Mouse (Mus musculus) heart, postnatal 14 days (tissue): ENCODE results near the gene Ap1b1. TPM values are rescaled to one million over a fixed set of nuclear protein-coding genes. Genes with fewer than 3 reads are reported as not detected.

Experiments
- DNase-seq, 2 experiments: peaks; one replicate each; pipeline ENCODE4 v3.0.0; 2021 to 2022
- intact Hi-C: fragments of 180-260 bp; cut with DNase I; formaldehyde crosslinking; loops from one replicate; pipeline ENCODE4 v1.15.1; 2025
- total RNA-seq, 2 experiments: library from RNA; stranded (reverse); gene quantifications; 2 replicates each; pipeline ENCODE4 v1.2.3; 2021

The Ap1b1 gene
- total RNA-seq, 2 experiments from 2014 or later, result 48.9 to 51.7 TPM

DNA sequence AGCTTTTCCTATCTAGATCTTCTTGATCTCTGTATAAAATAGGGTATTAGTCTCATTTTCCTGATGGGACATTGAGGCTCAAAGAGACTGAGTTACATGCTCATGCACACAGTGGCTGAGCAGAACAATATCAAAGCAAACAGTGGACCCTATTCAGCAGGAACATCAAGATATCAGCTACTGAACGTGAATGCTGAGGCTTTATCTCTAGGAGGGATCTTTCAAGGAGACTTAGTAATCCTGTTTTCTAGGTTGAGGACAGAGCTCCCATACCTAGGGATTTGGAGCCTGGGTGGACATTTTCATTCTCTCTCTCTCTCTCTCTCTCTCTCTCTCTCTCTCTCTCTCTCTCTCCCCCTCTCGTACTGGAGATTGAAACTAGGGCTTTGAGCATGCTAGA, 3.1 kb upstream of the Ap1b1 start:
- no peak for DNase-seq
- intact Hi-C loops, result no loop called here

DNA sequence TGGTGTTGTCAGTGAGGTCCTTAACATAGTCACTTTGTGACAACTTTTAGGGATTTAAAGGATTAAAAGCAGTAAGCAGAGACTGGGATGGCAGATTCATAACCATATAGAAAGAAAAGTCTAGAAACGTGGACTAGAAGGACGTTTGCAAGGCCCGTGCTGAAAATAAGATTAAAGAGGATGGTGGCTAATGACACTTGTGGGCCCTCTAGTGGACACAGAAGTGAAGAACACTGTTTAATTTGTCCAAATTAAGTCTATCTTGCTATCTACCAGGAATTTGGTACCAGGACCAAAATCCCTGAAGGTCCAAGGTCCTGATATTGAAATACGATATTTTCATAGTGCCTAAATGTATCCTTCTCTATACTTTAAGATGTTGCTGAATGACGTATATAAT, 2.4 kb upstream of the Ap1b1 start:
- intact Hi-C loops, result loop anchor here (2.0 kb wide), 1 partner anchor 67 kb away; no protein-coding TSS in a partner anchor
- DNase-seq, result peak in 1 of 2 experiments; percentile 34

DNA sequence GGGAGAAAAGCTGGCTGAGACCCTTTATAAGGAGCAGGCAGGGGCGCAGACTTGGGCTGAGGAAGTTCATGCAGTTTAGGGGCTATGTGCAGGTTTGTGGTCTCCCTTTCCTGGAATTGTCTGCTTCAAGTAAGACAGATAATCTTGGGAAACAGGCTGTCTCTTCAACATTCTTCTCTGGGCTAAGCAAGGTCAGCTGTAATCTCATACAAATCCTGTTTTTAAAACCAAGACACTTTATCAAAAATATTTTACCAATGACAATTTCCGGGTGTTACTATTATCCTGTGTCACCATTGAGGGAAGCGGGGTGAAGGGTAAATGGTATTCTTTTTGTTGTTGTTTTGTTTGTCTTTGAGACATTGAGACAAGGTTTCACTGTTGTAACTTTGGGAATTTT, 1.8 kb upstream of the Ap1b1 start:
- intact Hi-C loops, result loop anchor here (2.0 kb wide), 1 partner anchor 68 kb away; no protein-coding TSS in a partner anchor
- DNase-seq, result no peak

DNA sequence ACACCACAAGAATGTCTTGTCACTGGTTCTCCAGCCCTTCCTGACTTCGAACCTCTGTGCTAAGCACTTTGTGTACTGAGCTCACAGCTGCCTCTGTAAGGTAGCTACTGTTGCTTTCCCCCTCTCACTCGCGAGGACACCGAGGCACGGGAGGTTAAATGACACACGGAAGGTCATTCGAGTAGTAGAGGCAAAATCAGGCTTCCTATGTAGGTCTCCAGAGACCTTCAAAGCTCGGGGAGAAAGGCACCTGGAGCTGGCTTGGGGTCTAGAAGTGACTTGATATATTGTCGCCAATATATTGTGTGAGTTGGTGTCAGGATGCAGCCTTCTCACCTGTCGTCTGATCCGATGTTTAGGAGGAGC, 846 bp downstream of the Ap1b1 start:
- no peak for DNase-seq
- intact Hi-C loops, result no loop called here

DNA sequence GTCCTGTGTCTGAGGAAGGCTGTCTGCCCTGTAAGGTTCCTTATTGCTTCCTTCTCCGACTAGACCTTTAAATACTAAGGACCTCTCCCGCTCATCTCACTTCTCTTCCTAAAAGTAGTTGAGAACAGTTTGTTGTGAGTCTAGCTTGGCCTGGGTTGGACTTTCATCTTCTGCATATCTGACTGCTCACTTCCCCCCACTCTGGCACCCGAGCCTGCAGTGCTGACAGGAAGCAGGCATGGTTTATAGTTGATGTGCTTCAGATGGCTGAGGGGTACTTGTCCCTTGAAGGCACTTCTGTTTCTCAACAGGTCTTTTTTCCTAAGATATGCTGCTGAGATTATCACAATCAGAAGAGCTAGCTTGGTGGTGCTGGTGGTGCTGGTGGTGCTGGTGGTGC, 2.6 kb downstream of the Ap1b1 start:
- DNase-seq, result no peak
- intact Hi-C loops, result no loop called here

GRCm38 (mm10) chr11:4992471-4992870, 5.8 kb downstream of the Ap1b1 start:
- DNase-seq, result no peak
- intact Hi-C loops, result no loop called here

- intact Hi-C loops, result no loop called here
These were observed 9.1 kb downstream of the Ap1b1 start for GRCm38 (mm10) chr11:4995676-4996075.

DNA sequence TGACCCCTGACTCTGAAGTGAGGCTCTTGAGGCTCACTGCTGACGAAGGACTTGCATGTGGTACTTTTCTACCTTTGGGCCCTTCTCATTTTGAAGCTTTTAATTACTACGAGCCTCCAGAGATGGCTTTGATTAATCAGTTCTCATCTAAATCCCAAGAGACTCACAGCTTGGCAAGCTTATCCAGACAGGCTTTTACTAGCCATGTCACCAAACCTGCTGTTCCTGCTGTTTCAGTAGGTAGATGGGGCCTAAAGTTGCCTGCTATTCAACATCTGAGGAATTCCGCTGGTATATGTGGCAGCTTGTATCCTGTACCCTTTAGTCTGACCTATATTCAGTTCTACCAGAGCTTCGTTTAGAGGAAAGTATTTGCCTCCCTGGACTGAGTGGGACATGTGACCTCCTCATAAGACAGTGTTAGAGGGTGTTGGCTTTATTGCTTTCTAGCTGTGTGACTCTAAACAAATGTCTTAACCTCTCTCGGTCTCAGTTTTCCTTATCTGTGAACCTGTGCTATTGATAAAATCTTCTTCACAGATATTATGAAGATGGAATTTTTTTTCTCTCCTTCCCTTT, 10.1 kb downstream of the Ap1b1 start:
- DNase-seq, result no peak
- intact Hi-C loops, result no loop called here

More at GRCm38 (mm10) chr11:4995676-4996075, 9.1 kb downstream of the Ap1b1 start:
- DNase-seq, result no peak

DNA sequence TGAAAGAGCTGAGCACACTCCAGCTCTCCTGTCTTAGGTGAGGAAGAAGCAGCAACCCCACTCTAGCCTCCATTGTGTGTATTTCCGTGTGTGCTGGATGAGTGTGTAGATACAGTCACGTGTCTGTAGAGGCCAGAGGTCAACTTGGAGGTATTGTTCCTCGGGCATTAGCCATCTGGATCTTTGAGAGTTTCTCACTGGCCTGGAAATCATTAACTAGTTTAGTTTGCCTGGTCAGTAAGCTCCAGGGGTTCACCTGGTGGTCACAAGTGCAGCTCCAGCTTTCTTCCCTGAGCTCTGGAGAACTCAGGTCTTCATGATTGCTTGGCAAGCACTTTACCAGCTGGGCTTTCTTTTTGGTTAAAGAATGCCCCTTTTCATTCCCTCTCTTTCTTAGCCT, 11.7 kb downstream of the Ap1b1 start:
- DNase-seq, result no peak
- intact Hi-C loops, result no loop called here

GRCm38 (mm10) chr11:4998762-4999161, 12.1 kb downstream of the Ap1b1 start:
- DNase-seq, result no peak
- intact Hi-C loops, result no loop called here

GRCm38 (mm10) chr11:5000241-5000640, 13.6 kb downstream of the Ap1b1 start:
- intact Hi-C loops, result no loop called here
- no peak for DNase-seq

DNA sequence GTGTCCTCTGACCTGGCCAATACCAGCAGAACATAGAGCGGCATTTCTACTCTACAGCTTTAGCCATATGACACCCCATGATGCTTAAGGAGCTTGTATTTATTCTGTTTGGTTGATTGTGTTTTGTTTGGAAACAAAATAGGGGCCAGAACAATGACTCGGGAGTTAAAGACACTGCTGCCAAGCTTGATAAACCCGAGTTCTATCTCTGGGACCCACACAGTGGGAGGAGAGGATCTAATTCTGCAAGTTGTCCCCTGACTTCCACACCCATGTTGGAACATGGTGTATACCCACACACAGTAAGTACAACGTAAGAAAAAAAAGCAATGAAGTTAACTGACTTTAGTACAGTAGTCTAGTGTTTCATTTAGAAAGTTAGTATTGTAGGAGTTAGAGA, 16.2 kb downstream of the Ap1b1 start:
- intact Hi-C loops, result no loop called here
- no peak for DNase-seq

GRCm38 (mm10) chr11:5005528-5005927, 18.9 kb downstream of the Ap1b1 start:
- no peak for DNase-seq
- intact Hi-C loops, result no loop called here

DNA sequence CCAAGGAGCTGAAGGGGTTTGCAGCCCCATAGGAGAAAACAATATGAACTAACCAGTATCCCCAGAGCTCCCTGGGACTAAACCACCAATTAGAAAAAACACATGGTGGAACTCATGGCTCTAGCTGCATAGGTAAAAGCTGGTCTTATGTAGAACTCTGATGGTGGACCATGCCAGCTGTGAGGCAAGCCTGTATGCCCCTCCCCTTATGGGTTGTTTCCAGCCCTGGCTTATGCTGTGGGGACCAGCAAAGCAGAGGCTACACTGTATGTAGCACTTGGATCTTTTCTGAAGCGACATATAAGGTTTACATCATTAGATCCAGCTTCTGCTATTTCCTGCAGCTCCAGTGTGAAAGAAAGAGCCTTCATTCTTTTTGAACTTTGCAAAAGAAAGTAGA, 20.6 kb downstream of the Ap1b1 start:
- DNase-seq, result peak in 1 of 2 experiments; percentile 34
- intact Hi-C loops, result no loop called here

DNA sequence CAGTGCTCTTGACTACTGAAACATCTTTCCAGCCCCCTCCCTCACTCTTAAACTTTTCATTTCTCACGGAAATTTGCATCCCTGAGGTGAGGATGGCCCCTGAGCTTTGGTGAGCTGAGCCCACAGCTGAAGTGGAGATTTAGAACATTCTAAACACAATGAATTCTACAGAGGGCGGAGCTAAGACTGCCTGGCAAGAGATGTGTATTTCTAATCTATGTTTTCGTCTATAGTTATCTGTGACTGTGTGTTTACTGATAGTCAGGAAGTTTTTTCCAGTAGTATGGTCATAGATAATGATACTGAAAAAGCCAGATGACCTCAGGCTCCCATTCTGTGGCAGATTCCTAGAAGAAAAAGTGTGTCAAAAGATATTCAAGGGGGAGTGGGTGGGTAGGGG, 22.2 kb downstream of the Ap1b1 start:
- intact Hi-C loops, result no loop called here
- no peak for DNase-seq

DNA sequence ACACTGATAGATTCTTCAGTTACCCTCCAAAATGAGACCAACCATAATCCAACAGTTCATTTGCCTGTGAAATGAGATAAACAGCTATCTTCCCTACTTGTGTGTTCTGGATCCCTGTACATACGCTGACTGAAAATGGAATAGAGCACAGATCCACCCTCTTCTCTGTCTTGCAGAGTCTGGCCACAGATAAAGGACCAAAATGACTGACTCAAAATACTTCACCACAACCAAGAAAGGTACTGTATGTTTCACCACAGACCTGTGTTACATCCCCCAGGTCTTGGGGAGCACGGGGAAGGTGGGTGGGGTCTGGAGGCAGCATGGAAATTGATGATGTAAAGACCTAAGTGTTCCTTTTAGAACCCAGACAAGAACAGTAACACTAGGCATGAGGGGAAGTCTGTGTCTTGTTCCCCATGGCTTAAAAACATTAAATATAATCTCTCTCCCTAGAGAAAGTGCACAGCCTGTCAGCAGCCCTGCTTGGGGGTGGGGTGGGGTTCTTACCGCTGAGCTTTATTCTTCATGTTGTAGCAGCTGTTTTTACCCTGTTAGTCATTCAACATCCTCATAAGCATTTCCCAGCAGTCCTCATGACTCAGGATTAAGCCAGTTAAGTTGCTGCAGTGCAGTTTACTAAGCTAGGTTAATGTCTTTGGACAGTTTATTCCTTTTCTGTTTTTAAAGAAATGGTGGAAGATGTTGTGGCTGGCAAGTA, 22.9 kb downstream of the Ap1b1 start:
- DNase-seq, result no peak
- intact Hi-C loops, result no loop called here

DNA sequence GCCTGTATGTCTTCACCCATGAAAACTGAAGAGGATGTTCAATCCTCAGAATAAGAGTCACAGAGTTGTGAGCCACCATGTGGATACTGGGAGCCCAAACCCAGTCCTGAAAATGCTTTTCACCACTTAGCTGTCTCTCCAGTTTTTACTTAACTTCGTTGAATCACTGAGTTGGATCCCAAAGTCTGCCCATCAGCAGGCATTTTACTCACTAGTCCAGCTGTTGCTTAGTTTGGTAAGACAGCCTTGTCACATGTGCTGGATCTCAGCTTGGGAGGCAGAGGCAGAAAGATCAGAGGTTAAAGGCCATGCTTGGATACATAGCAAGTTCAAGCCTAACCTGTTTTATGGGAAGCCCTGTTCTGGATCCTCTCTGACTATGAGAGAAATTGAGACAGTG, 23.6 kb downstream of the Ap1b1 start:
- intact Hi-C loops, result no loop called here
- DNase-seq, result no peak

DNA sequence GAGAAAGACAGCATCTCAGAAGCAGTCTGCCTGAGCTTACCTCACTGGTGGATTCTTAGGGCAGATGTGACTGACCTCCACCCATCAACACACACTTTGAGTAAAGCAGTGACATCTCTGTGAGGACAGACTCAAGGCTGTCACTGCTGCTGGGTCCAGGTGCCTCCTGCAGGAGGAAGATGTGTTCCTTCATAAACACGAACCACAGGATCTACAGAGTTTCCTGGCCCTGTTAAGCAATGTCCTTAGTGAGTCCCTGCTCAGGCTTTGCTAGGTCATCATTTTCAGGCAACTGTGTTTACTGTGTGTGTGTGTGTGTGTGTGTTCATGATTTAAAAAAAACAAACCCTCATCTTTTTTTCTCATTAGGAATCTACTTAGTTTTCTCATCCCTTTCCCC, 24.9 kb downstream of the Ap1b1 start:
- intact Hi-C loops, result no loop called here
- no peak for DNase-seq

DNA sequence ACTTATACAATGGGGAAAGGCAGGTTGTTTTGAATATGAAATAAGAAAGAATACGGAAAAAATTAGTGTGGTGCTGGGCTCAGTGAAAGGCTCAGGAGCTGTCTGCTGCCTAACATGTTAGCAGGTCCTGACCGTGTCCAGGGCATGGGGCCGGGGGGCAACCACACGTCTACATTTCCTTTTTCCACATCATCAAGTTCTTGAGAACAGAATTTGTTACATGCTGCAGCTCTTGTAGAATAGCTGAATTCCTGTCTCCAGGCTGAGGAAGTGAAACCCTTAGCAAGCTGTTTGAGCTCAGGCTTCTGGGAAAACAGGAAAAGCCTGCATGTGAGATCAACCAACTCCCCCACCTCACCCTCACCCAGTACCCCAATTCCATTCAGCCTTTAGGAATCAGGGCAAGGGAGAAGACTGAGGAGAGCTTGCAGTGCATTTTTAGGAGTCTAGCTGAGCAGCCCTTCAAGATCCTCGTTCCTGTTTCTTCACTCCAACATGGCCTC, 25.6 kb downstream of the Ap1b1 start:
- intact Hi-C loops, result no loop called here
- no peak for DNase-seq

DNA sequence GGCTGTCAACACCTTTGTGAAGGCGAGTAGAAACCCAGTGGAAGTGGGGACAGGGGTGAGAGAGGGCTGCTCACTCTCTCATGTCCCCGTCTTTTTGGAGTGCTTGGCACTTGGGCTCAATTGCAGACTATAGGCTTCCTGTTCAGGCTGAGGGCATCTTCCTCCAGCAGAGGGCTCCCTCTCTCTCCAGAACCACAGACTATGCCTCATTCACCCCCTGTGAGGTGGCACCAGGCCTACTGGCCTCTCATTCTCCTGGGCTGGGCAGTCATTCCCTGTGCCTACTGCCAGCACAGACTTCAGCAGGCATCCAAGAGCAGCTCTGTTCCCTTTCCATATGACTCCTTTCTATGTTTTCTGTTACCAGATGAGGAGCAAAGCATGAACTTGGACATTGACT, 29.1 kb downstream of the Ap1b1 start:
- intact Hi-C loops, result loop anchor here (2.0 kb wide), 1 partner anchor 49 kb away; the partner anchor contains the start of gene Gas2l1
- peak; percentile 73 to 81 for DNase-seq

GRCm38 (mm10) chr11:5016286-5016685, 29.7 kb downstream of the Ap1b1 start:
- DNase-seq, result no peak
- intact Hi-C loops, result no loop called here

- DNase-seq, result peak in 1 of 2 experiments; percentile 46
- intact Hi-C loops, result no loop called here
These were observed 30.9 kb downstream of the Ap1b1 start for GRCm38 (mm10) chr11:5017506-5017905.
